Mouse (Mus musculus): ENCODE data around the gene C8a. TPM values are rescaled to one million over a fixed set of nuclear protein-coding genes. Genes with fewer than 3 reads are reported as not detected.

The C8a gene
- polyA plus RNA-seq, 1 experiment, result not detected

DNA sequence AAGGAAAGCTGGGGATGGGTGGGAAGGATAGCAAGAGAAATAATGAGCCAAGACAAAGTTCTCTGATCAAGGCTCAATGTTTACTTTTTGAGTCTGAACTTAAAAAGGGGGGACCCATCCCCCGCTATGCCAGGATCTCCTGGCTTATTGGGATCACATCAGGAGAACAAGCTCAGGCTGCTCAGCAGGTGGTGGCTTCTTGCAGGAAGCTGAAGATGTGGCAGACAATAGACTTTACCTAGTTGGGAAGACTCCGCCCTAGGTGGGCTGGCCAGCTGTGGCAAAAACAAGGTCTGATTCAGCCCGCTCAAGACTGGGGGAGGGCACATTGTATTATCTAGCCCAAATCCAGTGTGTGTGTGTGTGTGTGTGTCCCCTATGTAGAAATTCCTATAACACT, 74.6 kb downstream of the C8a start:
- H3K79me2 ChIP-seq (ENCODE audit: control insufficient read depth, insufficient read depth), result no peaks in the 10 kb centered on the region
- TF ChIP-seq MYOD1 (IDR thresholded peaks at IDR 0.05; ENCODE audit: control insufficient read depth in 1 of 3, insufficient read length in 2 of 3, low read depth in 2 of 3), result no peak
- TF ChIP-seq MAX (IDR thresholded peaks at IDR 0.05; ENCODE audit: low read depth), result no peak
- TF ChIP-seq TCF3 (IDR thresholded peaks at IDR 0.05; ENCODE audit: insufficient read length, low read depth), result no peak
- TF ChIP-seq TCF12 (IDR thresholded peaks at IDR 0.05; ENCODE audit: insufficient read depth, poor library complexity, severe bottlenecking), result no peak
- TF ChIP-seq SRF (IDR thresholded peaks at IDR 0.05; ENCODE audit: control insufficient read depth, insufficient read length, low read depth), result no peak
- TF ChIP-seq E2F4 (IDR thresholded peaks at IDR 0.05; ENCODE audit: insufficient read depth), result no peak
- TF ChIP-seq USF1 (IDR thresholded peaks at IDR 0.05; ENCODE audit: low read depth), result no peak
- TF ChIP-seq POLR2AphosphoS2 (IDR thresholded peaks at IDR 0.05; ENCODE audit: insufficient read length, low read depth), result no peak
- no peak for TF ChIP-seq REST (IDR thresholded peaks at IDR 0.05; ENCODE audit: insufficient read depth, insufficient read length)
- no peak for TF ChIP-seq CEBPB (IDR thresholded peaks at IDR 0.05; ENCODE audit: insufficient read depth, poor library complexity, severe bottlenecking)
- no peak for TF ChIP-seq POLR2A (IDR thresholded peaks at IDR 0.05; ENCODE audit: insufficient read length, low read depth)
- no peak for TF ChIP-seq MYOG (IDR thresholded peaks at IDR 0.05; ENCODE audit: control insufficient read depth in 1 of 3, insufficient read depth in 1 of 3, insufficient read length in 2 of 3, low read depth in 2 of 3)
- no peaks in the 10 kb centered on the region for H3K27me3 ChIP-seq (ENCODE audit: control insufficient read depth, insufficient read depth, insufficient read length)
- no peaks in the 10 kb centered on the region for H3K36me3 ChIP-seq (ENCODE audit: control insufficient read depth, insufficient read depth)
- no peak overlapping the region for H3K4me3 ChIP-seq
- H3K4me2 ChIP-seq (ENCODE audit: low read depth), result no peak overlapping the region
- no peak overlapping the region for H3ac ChIP-seq (ENCODE audit: control insufficient read depth, insufficient read length)

DNA sequence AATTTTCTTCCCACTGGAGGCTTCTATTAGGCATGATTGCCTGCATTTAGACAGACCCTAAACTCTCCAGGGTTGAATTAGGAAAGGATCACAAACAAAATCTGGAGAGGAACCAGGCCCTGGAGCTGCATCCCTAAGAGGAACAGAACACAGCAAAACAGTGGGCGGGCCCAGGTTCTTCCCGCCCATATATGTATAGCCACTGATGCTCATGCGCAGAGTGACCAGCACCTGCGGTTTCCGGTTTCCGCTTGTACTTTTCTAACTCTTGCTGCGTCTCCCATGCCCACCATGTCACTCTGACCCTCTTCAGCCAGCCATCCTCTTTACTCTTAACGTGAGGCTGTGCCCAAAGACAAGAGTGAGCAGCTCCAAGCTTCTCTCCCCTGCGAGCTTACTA, 77.2 kb downstream of the C8a start:
- Histone ChIP-seq H3K36me3 (ENCODE audit: control insufficient read depth, insufficient read depth) (no peaks in the 10 kb centered on the region), H3K4me3 (no peak overlapping the region), H3K79me2 (ENCODE audit: control insufficient read depth, insufficient read depth) (no peaks in the 10 kb centered on the region), H3ac (ENCODE audit: control insufficient read depth, insufficient read length) (no peak overlapping the region), H3K4me2 (ENCODE audit: low read depth) (no peak overlapping the region), H3K27me3 (ENCODE audit: control insufficient read depth, insufficient read depth, insufficient read length) (no peaks in the 10 kb centered on the region)
- TF ChIP-seq MYOD1 (IDR thresholded peaks at IDR 0.05; ENCODE audit: control insufficient read depth in 1 of 3, insufficient read length in 2 of 3, low read depth in 2 of 3) (no peak), SRF (IDR thresholded peaks at IDR 0.05; ENCODE audit: control insufficient read depth, insufficient read length, low read depth) (no peak), CEBPB (IDR thresholded peaks at IDR 0.05; ENCODE audit: insufficient read depth, poor library complexity, severe bottlenecking) (no peak), MAX (IDR thresholded peaks at IDR 0.05; ENCODE audit: low read depth) (no peak), POLR2A (IDR thresholded peaks at IDR 0.05; ENCODE audit: insufficient read length, low read depth) (no peak), MYOG (IDR thresholded peaks at IDR 0.05; ENCODE audit: control insufficient read depth in 1 of 3, insufficient read depth in 1 of 3, insufficient read length in 2 of 3, low read depth in 2 of 3) (no peak), USF1 (IDR thresholded peaks at IDR 0.05; ENCODE audit: low read depth) (no peak), POLR2AphosphoS2 (IDR thresholded peaks at IDR 0.05; ENCODE audit: insufficient read length, low read depth) (no peak), E2F4 (IDR thresholded peaks at IDR 0.05; ENCODE audit: insufficient read depth) (no peak), TCF12 (IDR thresholded peaks at IDR 0.05; ENCODE audit: insufficient read depth, poor library complexity, severe bottlenecking) (no peak), TCF3 (IDR thresholded peaks at IDR 0.05; ENCODE audit: insufficient read length, low read depth) (no peak), REST (IDR thresholded peaks at IDR 0.05; ENCODE audit: insufficient read depth, insufficient read length) (no peak)

DNA sequence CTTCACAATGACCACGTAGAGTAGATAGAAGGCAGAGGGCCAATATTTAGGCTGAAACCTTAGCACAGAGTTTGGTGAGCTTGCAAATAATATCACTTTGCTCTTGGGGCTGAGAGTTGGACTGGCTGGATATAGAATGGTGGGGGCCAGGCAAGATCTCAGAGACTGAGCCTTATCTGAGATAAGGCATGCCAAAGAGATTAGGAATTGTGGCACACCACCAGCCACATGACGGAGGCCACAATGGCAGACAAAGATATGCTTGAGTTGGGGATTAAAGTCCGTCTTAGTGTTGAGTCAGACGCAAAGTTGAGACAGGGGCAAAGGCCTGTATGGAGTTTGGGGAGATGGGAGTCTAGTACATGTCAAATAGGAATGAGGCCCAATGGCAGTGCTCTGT, 84.1 kb downstream of the C8a start:
- Histone ChIP-seq H3K4me3 (no peak overlapping the region), H3K79me2 (ENCODE audit: control insufficient read depth, insufficient read depth) (no peaks in the 10 kb centered on the region), H3ac (ENCODE audit: control insufficient read depth, insufficient read length) (no peak overlapping the region), H3K4me2 (ENCODE audit: low read depth) (no peak overlapping the region), H3K27me3 (ENCODE audit: control insufficient read depth, insufficient read depth, insufficient read length) (no peaks in the 10 kb centered on the region), H3K36me3 (ENCODE audit: control insufficient read depth, insufficient read depth) (no peaks in the 10 kb centered on the region)
- TF ChIP-seq MAX (IDR thresholded peaks at IDR 0.05; ENCODE audit: low read depth), result no peak
- no peak for TF ChIP-seq SRF (IDR thresholded peaks at IDR 0.05; ENCODE audit: control insufficient read depth, insufficient read length, low read depth)
- no peak for TF ChIP-seq MYOD1 (IDR thresholded peaks at IDR 0.05; ENCODE audit: control insufficient read depth in 1 of 3, insufficient read length in 2 of 3, low read depth in 2 of 3)
- no peak for TF ChIP-seq POLR2AphosphoS2 (IDR thresholded peaks at IDR 0.05; ENCODE audit: insufficient read length, low read depth)
- no peak for TF ChIP-seq TCF12 (IDR thresholded peaks at IDR 0.05; ENCODE audit: insufficient read depth, poor library complexity, severe bottlenecking)
- no peak for TF ChIP-seq CEBPB (IDR thresholded peaks at IDR 0.05; ENCODE audit: insufficient read depth, poor library complexity, severe bottlenecking)
- TF ChIP-seq TCF3 (IDR thresholded peaks at IDR 0.05; ENCODE audit: insufficient read length, low read depth), result no peak
- no peak for TF ChIP-seq POLR2A (IDR thresholded peaks at IDR 0.05; ENCODE audit: insufficient read length, low read depth)
- no peak for TF ChIP-seq E2F4 (IDR thresholded peaks at IDR 0.05; ENCODE audit: insufficient read depth)
- no peak for TF ChIP-seq MYOG (IDR thresholded peaks at IDR 0.05; ENCODE audit: control insufficient read depth in 1 of 3, insufficient read depth in 1 of 3, insufficient read length in 2 of 3, low read depth in 2 of 3)
- TF ChIP-seq REST (IDR thresholded peaks at IDR 0.05; ENCODE audit: insufficient read depth, insufficient read length), result no peak
- no peak for TF ChIP-seq USF1 (IDR thresholded peaks at IDR 0.05; ENCODE audit: low read depth)

DNA sequence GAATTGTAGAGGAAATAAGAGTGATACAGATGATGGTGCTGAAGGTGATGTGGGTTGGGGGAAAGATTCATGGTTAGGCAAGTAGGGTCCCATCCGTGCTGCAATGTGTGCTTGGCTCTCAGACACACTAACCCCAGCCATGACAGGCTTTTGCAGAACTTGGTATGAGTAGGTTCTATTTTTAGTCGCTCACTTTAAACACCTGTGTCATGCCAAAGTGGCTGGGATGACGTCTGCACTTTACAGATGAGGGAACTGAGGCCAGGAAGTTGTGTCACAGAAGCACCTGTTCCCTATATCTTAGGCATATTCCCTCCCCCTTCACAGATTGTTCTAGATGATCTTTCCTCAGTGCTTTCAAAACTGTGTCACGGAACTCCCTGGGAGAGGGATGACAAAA, 93.9 kb downstream of the C8a start:
- Histone ChIP-seq H3K4me2 (ENCODE audit: low read depth) (no peak overlapping the region), H3K79me2 (ENCODE audit: control insufficient read depth, insufficient read depth) (no peaks in the 10 kb centered on the region), H3K36me3 (ENCODE audit: control insufficient read depth, insufficient read depth) (no peaks in the 10 kb centered on the region), H3K27me3 (ENCODE audit: control insufficient read depth, insufficient read depth, insufficient read length) (no peaks in the 10 kb centered on the region), H3K4me3 (no peak overlapping the region), H3ac (ENCODE audit: control insufficient read depth, insufficient read length) (no peak overlapping the region)
- TF ChIP-seq USF1 (IDR thresholded peaks at IDR 0.05; ENCODE audit: low read depth), result no peak
- TF ChIP-seq REST (IDR thresholded peaks at IDR 0.05; ENCODE audit: insufficient read depth, insufficient read length), result no peak
- no peak for TF ChIP-seq MYOD1 (IDR thresholded peaks at IDR 0.05; ENCODE audit: control insufficient read depth in 1 of 3, insufficient read length in 2 of 3, low read depth in 2 of 3)
- TF ChIP-seq MYOG (IDR thresholded peaks at IDR 0.05; ENCODE audit: control insufficient read depth in 1 of 3, insufficient read depth in 1 of 3, insufficient read length in 2 of 3, low read depth in 2 of 3), result no peak
- TF ChIP-seq MAX (IDR thresholded peaks at IDR 0.05; ENCODE audit: low read depth), result no peak
- no peak for TF ChIP-seq TCF12 (IDR thresholded peaks at IDR 0.05; ENCODE audit: insufficient read depth, poor library complexity, severe bottlenecking)

DNA sequence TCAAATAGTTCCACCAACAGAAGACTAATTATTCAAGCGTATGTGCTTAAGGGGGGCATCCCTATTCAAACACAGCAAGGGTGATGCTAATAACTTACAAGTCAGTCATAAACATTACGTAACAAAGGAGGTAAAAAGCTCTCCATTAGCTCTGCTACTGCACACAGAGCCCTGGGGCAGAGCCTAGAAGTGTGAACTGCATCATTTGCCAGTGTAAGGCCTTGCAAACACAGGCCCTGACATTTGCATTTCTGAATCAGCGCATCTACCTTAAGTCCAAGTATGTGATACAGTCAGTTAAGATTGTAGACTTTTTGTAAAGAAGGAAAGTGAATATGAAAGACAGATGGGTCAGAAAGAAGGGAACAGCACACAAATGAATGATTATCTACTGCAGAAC, 94.8 kb downstream of the C8a start:
- Histone ChIP-seq H3K4me2 (ENCODE audit: low read depth) (no peak overlapping the region), H3K27me3 (ENCODE audit: control insufficient read depth, insufficient read depth, insufficient read length) (no peaks in the 10 kb centered on the region), H3K79me2 (ENCODE audit: control insufficient read depth, insufficient read depth) (no peaks in the 10 kb centered on the region), H3ac (ENCODE audit: control insufficient read depth, insufficient read length) (no peak overlapping the region), H3K4me3 (no peak overlapping the region), H3K36me3 (ENCODE audit: control insufficient read depth, insufficient read depth) (no peaks in the 10 kb centered on the region)
- TF ChIP-seq MYOG (IDR thresholded peaks at IDR 0.05; ENCODE audit: control insufficient read depth in 1 of 3, insufficient read depth in 1 of 3, insufficient read length in 2 of 3, low read depth in 2 of 3) (no peak), E2F4 (IDR thresholded peaks at IDR 0.05; ENCODE audit: insufficient read depth) (no peak), POLR2AphosphoS2 (IDR thresholded peaks at IDR 0.05; ENCODE audit: insufficient read length, low read depth) (no peak), MAX (IDR thresholded peaks at IDR 0.05; ENCODE audit: low read depth) (no peak), TCF3 (IDR thresholded peaks at IDR 0.05; ENCODE audit: insufficient read length, low read depth) (no peak), POLR2A (IDR thresholded peaks at IDR 0.05; ENCODE audit: insufficient read length, low read depth) (no peak), TCF12 (IDR thresholded peaks at IDR 0.05; ENCODE audit: insufficient read depth, poor library complexity, severe bottlenecking) (no peak), REST (IDR thresholded peaks at IDR 0.05; ENCODE audit: insufficient read depth, insufficient read length) (no peak), MYOD1 (IDR thresholded peaks at IDR 0.05; ENCODE audit: control insufficient read depth in 1 of 3, insufficient read length in 2 of 3, low read depth in 2 of 3) (no peak)

Measured in myocyte (in vitro differentiated cells).